Mouse (Mus musculus): ENCODE results near the gene Pbrm1.

DNA sequence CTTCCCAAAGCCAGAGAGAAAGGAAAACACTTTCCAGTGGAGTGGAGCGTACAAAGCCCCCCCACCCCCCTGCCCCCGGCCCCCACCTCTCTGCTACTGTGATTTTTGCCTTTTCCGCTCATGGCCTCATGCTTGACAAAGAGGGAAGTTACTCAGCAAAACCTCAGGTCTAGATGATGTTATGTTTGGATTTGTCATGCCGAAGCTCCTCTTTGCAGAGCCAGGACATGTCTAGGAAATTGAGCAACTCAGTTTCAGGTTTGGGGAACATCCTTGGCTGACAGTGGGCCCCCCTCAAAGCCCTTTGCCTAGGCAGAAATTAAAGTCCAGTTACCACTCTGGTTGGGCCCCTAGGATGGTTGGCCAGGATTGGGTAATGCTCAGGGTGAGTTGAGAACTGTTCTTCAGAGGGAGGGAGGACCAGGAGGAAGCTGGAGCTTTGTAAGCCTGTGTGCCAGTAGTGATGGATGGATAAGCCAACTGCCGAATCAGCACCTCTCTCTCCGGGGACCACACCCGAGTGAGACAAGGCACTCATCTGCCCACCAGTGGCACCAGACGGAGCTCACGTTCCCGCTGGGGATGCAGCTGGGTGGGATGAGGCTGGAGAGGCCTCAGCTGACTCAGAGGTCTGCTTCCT, 147.2 kb downstream of the Pbrm1 start:
- TF ChIP-seq MAX (IDR thresholded peaks at IDR 0.05; ENCODE audit: low read length) (no peak), ETS1 (IDR thresholded peaks at IDR 0.05; ENCODE audit: low read depth, low read length) (no peak), E2F4 (IDR thresholded peaks at IDR 0.05; ENCODE audit: borderline replicate concordance, low read depth, low read length) (no peak), ELF1 (IDR thresholded peaks at IDR 0.05; ENCODE audit: low read depth, low read length) (no peak), GATA1 (IDR thresholded peaks at IDR 0.05; ENCODE audit: low read depth, low read length) (no peak), MXI1 (IDR thresholded peaks at IDR 0.05; ENCODE audit: low read depth, low read length) (no peak), EP300 (IDR thresholded peaks at IDR 0.05; ENCODE audit: low read depth in 1 of 2, low read length in 2 of 2) (no peak), NELFE (IDR thresholded peaks at IDR 0.05; ENCODE audit: low read depth, low read length) (no peak), POLR2A (IDR thresholded peaks at IDR 0.05; ENCODE audit: control insufficient read depth in 1 of 2, insufficient read depth in 1 of 2, low read depth in 1 of 2, low read length in 2 of 2, poor library complexity in 1 of 2) (no peak), CTCF (IDR thresholded peaks at IDR 0.05 in 2 of 3, conservative IDR thresholded peaks at IDR 0.05 in 1 of 3; ENCODE audit: control insufficient read depth in 1 of 3, insufficient read depth in 1 of 3, low read depth in 2 of 3, low read length in 3 of 3, poor library complexity in 1 of 3, severe bottlenecking in 1 of 3) (no peak), RAD21 (IDR thresholded peaks at IDR 0.05; ENCODE audit: low read depth, low read length) (no peak), MAZ (IDR thresholded peaks at IDR 0.05; ENCODE audit: low read depth, low read length) (no peak), CHD1 (IDR thresholded peaks at IDR 0.05; ENCODE audit: low read depth, low read length) (no peak), GABPA (IDR thresholded peaks at IDR 0.05; ENCODE audit: low read depth, low read length) (no peak)

Data from MEL (cell line).